Mouse (Mus musculus) embryo, embryonic 10.5 days (tissue): ENCODE results near the gene Slc22a4.

Source experiments
- DNase-seq: peaks from one replicate; pipeline ENCODE4 v3.0.0-alpha.2; 2015; ENCODE audit warnings: low spot score

The Slc22a4 gene

DNA sequence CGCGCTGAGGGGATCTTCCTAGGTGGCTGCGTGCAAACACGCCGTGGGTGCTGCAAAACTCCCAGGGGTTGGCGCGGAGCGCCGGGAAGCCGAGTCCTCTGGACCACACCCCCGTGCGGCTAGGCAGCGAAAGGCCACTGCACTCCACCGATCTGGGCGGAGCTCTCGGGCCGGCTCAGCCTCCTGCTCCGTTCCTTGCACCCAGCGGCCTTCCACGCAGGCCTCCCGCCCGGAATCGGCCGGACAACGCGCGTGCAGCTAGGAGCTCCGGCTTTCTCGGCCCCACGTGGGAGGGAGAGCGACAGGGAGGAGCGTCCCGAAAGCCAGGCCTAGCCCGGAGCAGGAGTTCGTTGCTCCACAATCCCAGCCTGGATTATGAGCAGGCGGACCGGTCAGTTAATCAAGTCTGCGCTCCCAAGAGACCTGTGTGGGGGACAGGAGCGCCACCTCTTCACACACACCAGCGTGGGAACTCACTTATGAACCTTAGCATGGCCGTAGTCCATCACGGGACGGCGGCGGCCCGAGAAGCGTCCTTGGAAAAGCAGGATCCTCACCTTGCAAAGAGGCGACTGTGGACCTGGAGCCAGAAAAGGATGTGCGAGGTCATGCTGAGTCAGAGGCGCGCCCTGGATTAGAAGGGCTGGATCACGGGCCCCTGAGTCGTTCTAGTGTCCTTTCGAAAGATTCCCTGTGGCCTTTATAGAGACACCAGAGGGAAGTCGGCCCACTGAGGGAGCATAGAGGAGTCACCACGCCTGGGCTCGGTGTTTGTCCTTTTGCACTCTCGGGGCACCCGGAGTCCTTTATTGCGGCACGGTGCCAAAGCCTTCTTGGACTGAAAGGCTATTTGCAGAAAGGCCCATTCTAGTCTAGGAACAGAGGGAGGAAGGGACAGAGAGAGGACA, at the start of gene Slc22a4:
Slc22a4 (minus strand) TSS at position 47 of the 908 bp plus-strand sequence.
- DNase-seq = peak; percentile 79

GRCm38 (mm10) chr11:54076101-54076500, 48.2 kb upstream of the Slc22a4 start:
- no peak for DNase-seq

- DNase-seq = no peak
These were observed 47.5 kb upstream of the Slc22a4 start for GRCm38 (mm10) chr11:54075353-54075752.

GRCm38 (mm10) chr11:54073291-54073690, 45.4 kb upstream of the Slc22a4 start:
- DNase-seq = no peak

DNA sequence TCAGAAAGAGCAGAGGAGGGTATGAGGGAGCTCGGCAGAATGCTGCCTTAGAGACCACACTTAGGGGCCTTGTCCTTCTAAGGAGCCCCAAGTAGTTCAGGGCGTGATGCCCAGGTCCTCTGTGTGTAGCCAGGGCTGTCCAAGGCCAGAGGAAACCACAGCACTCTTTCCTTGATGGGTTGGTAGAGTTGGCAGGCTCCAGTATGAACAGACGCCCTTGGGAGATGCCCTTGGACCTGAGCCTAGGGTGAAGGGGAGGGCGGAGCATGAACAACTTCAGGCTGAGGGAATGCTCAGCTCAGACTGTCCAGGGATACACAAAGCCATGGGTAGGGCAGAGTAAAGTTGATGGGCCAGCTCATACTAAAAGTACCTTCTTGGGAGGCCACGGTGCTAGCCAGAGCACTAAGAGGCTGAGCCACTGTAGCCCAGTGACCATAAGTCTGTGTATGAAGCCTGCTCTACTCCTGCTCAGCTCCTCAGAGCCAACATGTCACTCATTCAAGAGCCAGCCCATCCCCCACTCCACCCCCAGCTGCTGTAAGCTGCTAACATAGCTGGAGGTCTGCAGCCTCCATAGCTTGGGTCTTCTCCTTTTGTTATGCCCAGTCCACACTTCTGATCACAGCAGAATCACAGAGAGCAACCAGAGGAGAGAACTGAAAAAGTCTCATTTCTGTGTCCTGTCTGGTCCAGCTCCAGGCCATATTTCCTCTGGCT, 44.0 kb upstream of the Slc22a4 start:
- DNase-seq = no peak

GRCm38 (mm10) chr11:54068520-54069371, 40.9 kb upstream of the Slc22a4 start, which contains the start of gene Pdlim4:
Gene Pdlim4 (minus strand): TSS chr11:54069014.
- DNase-seq = peak; percentile 80

DNA sequence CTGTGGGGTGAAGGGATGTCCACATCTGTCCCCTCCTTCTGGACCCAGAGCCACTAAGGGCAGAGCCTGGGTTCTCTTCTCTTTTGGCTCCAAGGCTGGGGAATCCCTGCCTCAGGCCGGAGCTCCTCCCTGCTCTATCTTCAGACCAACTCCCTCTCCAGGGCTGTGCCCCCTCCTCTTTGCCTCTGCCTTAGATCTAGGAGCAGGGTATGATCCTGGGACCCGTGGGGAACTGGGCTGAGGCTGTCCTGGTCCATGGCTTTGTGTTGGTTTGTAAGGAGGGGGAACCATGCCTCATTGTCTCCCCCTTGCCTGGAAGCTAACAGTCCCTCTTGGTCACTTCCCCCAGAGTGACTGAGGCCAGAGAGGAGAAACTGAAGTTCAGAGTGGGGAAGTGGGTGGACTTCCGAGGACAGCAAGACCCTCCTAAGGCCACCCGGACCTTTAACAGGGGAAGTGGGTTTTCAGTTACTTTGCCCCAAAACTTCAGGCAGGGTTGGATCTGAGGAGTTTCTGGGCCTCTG, 40.2 kb upstream of the Slc22a4 start:
- peak; percentile 32 for DNase-seq

DNA sequence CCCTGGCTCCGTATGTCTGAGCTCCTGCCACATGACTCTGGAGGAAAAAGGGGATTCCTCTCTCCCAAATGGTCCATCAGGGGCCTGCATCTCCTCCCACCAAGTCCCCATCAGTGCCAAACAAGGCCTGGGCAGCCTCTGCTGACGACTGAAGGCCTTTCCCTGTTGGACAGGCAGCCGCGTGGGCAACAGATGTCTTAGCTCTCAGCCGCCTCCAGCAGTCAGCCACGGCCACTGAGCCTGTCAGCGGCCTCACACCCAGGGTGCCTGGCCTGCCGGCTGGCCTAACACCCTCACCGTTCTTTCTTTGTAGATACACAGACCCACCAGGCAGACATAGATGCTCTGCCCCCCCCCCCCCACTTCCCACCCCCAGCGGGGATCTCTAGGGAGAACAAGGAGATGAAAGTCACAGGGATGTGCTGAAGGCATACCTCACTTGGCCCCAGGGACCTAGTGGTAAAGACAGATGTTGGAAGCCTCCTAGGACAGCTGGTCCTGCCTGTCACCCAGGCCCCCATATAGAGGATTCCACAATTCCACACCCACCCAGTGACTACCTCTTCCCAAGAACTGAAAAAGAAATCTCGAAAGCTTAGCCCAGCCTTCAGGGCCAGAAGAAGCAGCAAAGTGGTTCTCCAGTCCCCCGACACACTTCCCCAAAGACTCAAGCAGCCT, 39.6 kb upstream of the Slc22a4 start:
- DNase-seq = peak; percentile 62

- DNase-seq = no peak
These were observed 38.5 kb upstream of the Slc22a4 start for GRCm38 (mm10) chr11:54066400-54066799.

DNA sequence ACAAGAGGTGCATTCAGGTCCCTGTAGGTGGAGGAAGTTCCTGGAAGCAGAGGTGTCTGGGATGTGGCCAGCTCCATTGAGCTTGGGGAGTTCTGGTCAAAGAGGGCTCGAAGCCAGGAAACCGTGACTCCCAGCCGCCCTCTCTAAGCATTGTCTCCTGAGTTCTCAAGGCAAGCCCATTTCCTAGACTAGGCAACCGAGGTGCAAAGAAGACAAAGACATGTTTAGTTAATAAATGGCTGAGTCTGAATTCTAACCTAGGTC, 38.0 kb upstream of the Slc22a4 start:
- no peak for DNase-seq

DNA sequence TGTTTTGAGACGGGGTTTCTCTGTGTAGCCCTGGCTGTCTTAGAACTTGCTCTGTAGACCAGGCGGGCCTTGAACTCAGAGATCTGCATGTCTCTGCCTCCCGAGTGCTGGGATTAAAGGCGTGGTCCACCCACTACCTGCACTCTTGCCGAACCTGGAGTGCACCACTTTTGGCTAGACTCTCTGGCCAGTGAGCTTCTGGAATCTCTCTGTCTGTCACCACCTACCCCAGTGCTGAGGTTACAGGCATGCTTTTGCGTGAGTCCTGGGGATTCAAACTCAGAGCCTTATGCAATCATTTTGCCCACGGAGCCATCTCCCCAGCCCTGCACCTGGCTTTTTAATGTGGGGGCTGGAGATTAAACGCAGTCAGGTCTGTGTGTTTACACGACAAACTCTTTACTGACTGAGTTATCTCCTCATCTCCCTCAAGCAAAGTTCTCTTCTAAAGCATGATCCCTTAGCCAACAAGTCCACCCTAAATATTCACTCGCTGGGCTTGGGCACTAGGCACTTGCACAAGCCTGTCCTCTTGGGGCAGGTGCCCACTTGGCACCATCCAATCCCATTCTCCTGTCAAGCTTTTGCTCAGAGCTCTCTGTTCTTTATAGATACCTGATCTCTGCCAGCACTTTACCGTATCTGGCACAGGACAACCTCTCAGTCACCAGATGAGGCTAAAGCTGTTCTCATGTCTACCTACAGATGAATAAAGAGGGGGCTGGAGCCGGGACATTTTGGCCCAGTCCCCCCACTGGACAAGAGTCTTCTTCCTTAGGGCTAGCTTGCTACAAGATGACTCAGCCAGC, 37.4 kb upstream of the Slc22a4 start:
- no peak for DNase-seq

GRCm38 (mm10) chr11:54064412-54064978, 36.6 kb upstream of the Slc22a4 start:
- no peak for DNase-seq

DNA sequence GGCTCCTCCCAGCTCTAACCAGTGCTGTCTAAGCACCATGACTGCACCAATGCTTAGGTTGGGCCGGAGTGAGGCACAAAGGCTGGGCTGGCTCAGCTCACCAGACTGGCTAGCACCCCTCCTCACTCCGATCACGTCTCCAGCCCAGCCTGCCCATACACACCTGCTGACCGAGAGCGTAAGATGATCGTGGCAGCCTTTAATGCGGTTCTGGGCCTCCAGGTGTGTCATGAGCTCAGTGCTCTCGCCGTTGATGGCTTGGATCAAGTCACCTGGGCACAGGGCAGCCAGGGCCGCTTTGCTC, 35.5 kb upstream of the Slc22a4 start:
- no peak for DNase-seq

- no peak for DNase-seq
These were observed 35.0 kb upstream of the Slc22a4 start for GRCm38 (mm10) chr11:54062753-54063471.

DNA sequence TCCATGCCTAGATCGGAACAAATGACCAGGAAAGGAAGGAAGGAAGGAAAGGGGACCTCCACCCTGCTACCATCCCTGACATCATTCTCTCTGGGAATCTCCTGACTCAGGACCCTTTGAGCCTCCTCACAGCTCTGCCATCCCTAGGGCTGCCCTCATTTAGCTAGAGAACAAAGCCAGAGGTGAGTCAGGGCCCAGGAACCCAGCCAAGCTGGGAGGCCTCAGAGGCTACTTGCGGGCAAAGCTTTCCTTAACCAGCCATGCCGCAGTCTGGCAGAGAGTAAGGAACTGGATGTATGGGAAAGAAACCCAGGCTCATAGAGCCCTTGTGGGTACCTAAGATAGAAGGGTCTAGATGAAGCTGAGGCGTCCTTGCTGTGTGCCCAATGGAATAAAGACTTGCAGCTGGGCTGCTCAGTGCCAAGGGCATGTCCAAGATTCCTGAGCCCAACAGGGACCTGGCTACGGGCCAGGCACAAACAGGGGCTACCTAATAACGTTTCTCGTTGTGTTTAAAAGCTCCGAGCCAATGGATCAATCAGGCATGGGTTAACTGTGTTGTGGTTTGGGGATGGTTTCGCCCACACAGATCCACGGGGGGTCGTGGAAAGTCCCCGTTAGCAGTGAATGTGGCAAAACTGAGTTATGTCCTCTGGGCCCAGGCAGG, 34.3 kb upstream of the Slc22a4 start:
- DNase-seq = no peak

DNA sequence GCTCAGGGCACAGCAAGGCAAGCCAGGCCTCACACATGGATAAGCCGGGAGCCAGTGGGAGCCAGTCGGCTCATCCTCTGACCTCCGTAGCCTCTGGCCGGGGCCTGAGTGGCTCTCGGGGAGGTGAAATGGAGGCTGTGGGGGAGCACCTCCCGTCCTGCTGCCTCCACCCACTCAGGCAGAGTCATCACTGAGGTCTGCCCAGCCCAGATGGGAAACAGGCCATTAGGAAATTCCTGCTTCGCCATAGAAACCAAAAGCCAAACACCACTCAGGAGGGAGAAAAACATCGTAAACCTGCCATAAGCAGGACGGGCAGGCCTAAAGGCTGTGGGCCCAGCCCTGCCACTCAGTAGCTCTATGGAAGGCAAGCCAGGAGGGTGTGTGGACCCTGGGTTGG, 32.4 kb upstream of the Slc22a4 start:
- DNase-seq = peak; percentile 73

GRCm38 (mm10) chr11:54059526-54059925, 31.6 kb upstream of the Slc22a4 start:
- DNase-seq = no peak

DNA sequence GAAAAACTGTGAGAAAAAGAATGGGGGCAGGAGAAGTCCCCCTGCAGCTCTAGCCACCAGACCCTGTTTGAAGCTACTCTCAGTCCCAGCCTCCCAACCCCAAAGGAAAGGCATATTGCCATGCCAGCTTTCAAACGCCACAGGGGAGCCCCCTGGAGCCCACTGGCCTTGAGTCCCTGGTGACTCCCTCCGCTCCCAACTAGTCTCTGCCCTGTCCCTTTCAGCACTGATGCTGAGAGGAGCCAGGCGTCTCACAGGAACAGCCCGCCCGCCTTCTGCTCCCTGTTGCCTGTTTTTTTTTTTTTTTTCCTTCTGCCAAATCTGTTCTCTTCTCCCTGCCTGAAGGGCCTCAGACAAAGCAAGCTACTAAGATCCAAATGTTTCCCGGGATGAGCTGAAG, 30.8 kb upstream of the Slc22a4 start:
- peak; percentile 37 for DNase-seq

- peak; percentile 24 for DNase-seq
These were observed 30.2 kb upstream of the Slc22a4 start for GRCm38 (mm10) chr11:54058056-54058617.
